ENCODE assay signal across 30 mouse cellular contexts in genomic region chrX:115586111-115586865, GRCm38 (mm10).
A peak's percentile ranks its signal among the peaks of the same experiment; 100 is the strongest.
DNase-seq lines count a peak whose midpoint lies in the region; ATAC-seq lines count a peak whose summit lies in the region.
"Had no signal": no experiment of that assay in that cellular context is flagged by ENCODE, and none has a peak within 500 bp of the region (broad histone marks: within the 10 kb centered on the region; RNA-seq: fewer than 3 reads in every experiment).

No protein-coding gene starts in this region.

- no peak overlapping the region for H3K4me2 ChIP-seq in embryonic facial prominence, embryonic 14.5 days (ENCODE audit: low read depth, low read length)
- H3K4me2 ChIP-seq: embryonic facial prominence, embryonic 13.5 days; forebrain, embryonic 12.5 days; heart, embryonic 13.5 days; hindbrain, embryonic 15.5 days; limb, embryonic 15.5 days; liver, embryonic 13.5 days; midbrain, embryonic 15.5 days; neural tube, embryonic 12.5 days had no signal

- H3K9me3 ChIP-seq in embryonic facial prominence, embryonic 14.5 days (ENCODE audit: control insufficient read depth, low read length), result no peaks in the 10 kb centered on the region
- H3K9me3 ChIP-seq in embryonic facial prominence, embryonic 10.5 days, result no peaks in the 10 kb centered on the region
- H3K9me3 ChIP-seq in limb, embryonic 10.5 days (replicated peaks), result no peaks in the 10 kb centered on the region
- H3K9me3 ChIP-seq: embryonic facial prominence, embryonic 13.5 days; forebrain, embryonic 12.5 days; heart, embryonic 13.5 days; hindbrain, embryonic 15.5 days; limb, embryonic 15.5 days; liver, embryonic 13.5 days; midbrain, embryonic 10.5 days; midbrain, embryonic 15.5 days; neural tube, embryonic 12.5 days had no signal

- H3K4me3 ChIP-seq in embryonic facial prominence, embryonic 14.5 days (ENCODE audit: low read depth, low read length), result no peak overlapping the region
- H3K4me3 ChIP-seq in embryonic facial prominence, embryonic 10.5 days, result no peak overlapping the region
- no peak overlapping the region for H3K4me3 ChIP-seq in limb, embryonic 10.5 days
- H3K4me3 ChIP-seq: embryonic facial prominence, embryonic 13.5 days; forebrain, embryonic 12.5 days; heart, embryonic 13.5 days; hindbrain, embryonic 15.5 days; layer of hippocampus, adult 2 months; left cerebral cortex, adult 2 months; limb, embryonic 15.5 days; liver, embryonic 13.5 days; midbrain, embryonic 10.5 days; midbrain, embryonic 15.5 days; myocyte; neural tube, embryonic 12.5 days had no signal

- no peak overlapping the region for H3K27ac ChIP-seq in embryonic facial prominence, embryonic 14.5 days (replicated peaks; ENCODE audit: low read depth, low read length)
- H3K27ac ChIP-seq in embryonic facial prominence, embryonic 10.5 days (replicated peaks), result no peak overlapping the region
- no peak overlapping the region for H3K27ac ChIP-seq in limb, embryonic 10.5 days
- H3K27ac ChIP-seq: embryonic facial prominence, embryonic 13.5 days; forebrain, embryonic 12.5 days; heart, embryonic 13.5 days; hindbrain, embryonic 15.5 days; layer of hippocampus, adult 2 months; left cerebral cortex, adult 2 months; limb, embryonic 15.5 days; liver, embryonic 13.5 days; midbrain, embryonic 10.5 days; midbrain, embryonic 15.5 days; neural tube, embryonic 12.5 days had no signal

- no peak for ATAC-seq in embryonic facial prominence, embryonic 14.5 days (ENCODE audit: low read depth)
- ATAC-seq: CD4-positive, CD25-positive, alpha-beta regulatory T cell, adult 4 months; midbrain, embryonic 15.5 days; Patski had no signal

- no peaks in the 10 kb centered on the region for H3K36me3 ChIP-seq in embryonic facial prominence, embryonic 14.5 days (ENCODE audit: control insufficient read depth, insufficient read depth, low read length)
- no peaks in the 10 kb centered on the region for H3K36me3 ChIP-seq in embryonic facial prominence, embryonic 10.5 days (replicated peaks)
- H3K36me3 ChIP-seq in limb, embryonic 10.5 days, result no peaks in the 10 kb centered on the region
- H3K36me3 ChIP-seq: embryonic facial prominence, embryonic 13.5 days; forebrain, embryonic 12.5 days; heart, embryonic 13.5 days; hindbrain, embryonic 15.5 days; limb, embryonic 15.5 days; liver, embryonic 13.5 days; midbrain, embryonic 10.5 days; midbrain, embryonic 15.5 days; neural tube, embryonic 12.5 days had no signal

- H3K4me1 ChIP-seq in embryonic facial prominence, embryonic 14.5 days (ENCODE audit: control insufficient read depth, insufficient read depth, low read length), result no peaks in the 10 kb centered on the region
- no peaks in the 10 kb centered on the region for H3K4me1 ChIP-seq in embryonic facial prominence, embryonic 10.5 days
- no peaks in the 10 kb centered on the region for H3K4me1 ChIP-seq in limb, embryonic 10.5 days
- H3K4me1 ChIP-seq: embryonic facial prominence, embryonic 13.5 days; forebrain, embryonic 12.5 days; heart, embryonic 13.5 days; hindbrain, embryonic 15.5 days; limb, embryonic 15.5 days; liver, embryonic 13.5 days; midbrain, embryonic 10.5 days; midbrain, embryonic 15.5 days; neural tube, embryonic 12.5 days had no signal

- no peak overlapping the region for H3K9ac ChIP-seq in embryonic facial prominence, embryonic 14.5 days (ENCODE audit: low read depth, low read length)
- H3K9ac ChIP-seq: embryonic facial prominence, embryonic 13.5 days; forebrain, embryonic 12.5 days; heart, embryonic 13.5 days; hindbrain, embryonic 15.5 days; limb, embryonic 15.5 days; liver, embryonic 13.5 days; midbrain, embryonic 15.5 days; neural tube, embryonic 12.5 days had no signal

- peak; percentile 73 to 77 for DNase-seq in cerebellum, postnatal 10 days
- DNase-seq in cerebellum, adult 11-12 months, result no peak
- DNase-seq in embryonic facial prominence, embryonic 14.5 days (ENCODE audit: low spot score), result peak; percentile 17
- no peak for DNase-seq in embryonic facial prominence, embryonic 10.5 days (ENCODE audit: low spot score)
- peak; percentile 0 for DNase-seq in retina, postnatal 1 day
- no peak for DNase-seq in retina, embryonic 14.5 days (ENCODE audit: low spot score)
- DNase-seq in mesoderm, embryonic 11.5 days (ENCODE audit: low read depth, low spot score), result peak; percentile 9
- DNase-seq in limb, embryonic 10.5 days (ENCODE audit: low spot score), result no peak
- DNase-seq: adrenal gland, postnatal 14 days; gastrocnemius, postnatal 10 days; heart, postnatal 10 days; kidney, adult 2 months; kidney, postnatal 36 days; liver, embryonic 13.5 days; lung, adult 18-20 months; lung, postnatal 10 days; thymus, postnatal 4 days had no signal

- WGBS in embryonic facial prominence, embryonic 14.5 days, result 79% methylated on average over 14 of the region's 15 CpGs
- WGBS in embryonic facial prominence, embryonic 10.5 days, result 92% methylated on average over 15 of the region's 15 CpGs
- 95% methylated on average over 15 of the region's 15 CpGs for WGBS in limb, embryonic 10.5 days

- H3K27me3 ChIP-seq in embryonic facial prominence, embryonic 14.5 days (replicated peaks; ENCODE audit: control insufficient read depth, insufficient read depth, low read length), result no peaks in the 10 kb centered on the region
- no peaks in the 10 kb centered on the region for H3K27me3 ChIP-seq in embryonic facial prominence, embryonic 10.5 days (replicated peaks; ENCODE audit: low read depth, poor library complexity, severe bottlenecking)
- H3K27me3 ChIP-seq in limb, embryonic 10.5 days (ENCODE audit: low read depth, poor library complexity, severe bottlenecking), result no peaks in the 10 kb centered on the region
- H3K27me3 ChIP-seq: embryonic facial prominence, embryonic 13.5 days; forebrain, embryonic 12.5 days; heart, embryonic 13.5 days; hindbrain, embryonic 15.5 days; limb, embryonic 15.5 days; liver, embryonic 13.5 days; midbrain, embryonic 15.5 days; neural tube, embryonic 12.5 days had no signal

Comparison
In these comparisons a context has a peak if more than half of its experiments do, and no peak if none do; other contexts are left out.
1. DNase-seq: peak in cerebellum, postnatal 10 days (2 of 2), embryonic facial prominence, embryonic 14.5 days (single experiment), retina, postnatal 1 day (single experiment) and mesoderm, embryonic 11.5 days (single experiment); none in cerebellum, adult 11-12 months (single experiment), embryonic facial prominence, embryonic 10.5 days (single experiment), retina, embryonic 14.5 days (single experiment) and limb, embryonic 10.5 days (single experiment).